Mouse (Mus musculus) thymus, adult 2 months (tissue): Measurements from ENCODE around the gene Grrp1.

Source experiments
- CTCF ChIP-seq: fragments of 200-500 bp; IDR thresholded peaks from 2 replicates; pipeline ENCODE4 v1.5.1; 2012; ENCODE audit warnings: mild to moderate bottlenecking, control low read depth, low read length, moderate library complexity, borderline replicate concordance; ENCODE audit not compliant: control insufficient read depth, poor library complexity, insufficient read depth; ENCODE audit errors: extremely low read depth
- POLR2A ChIP-seq: fragments of 200-500 bp; IDR thresholded peaks from 2 replicates; pipeline ENCODE4 v1.6.1; 2012; ENCODE audit warnings: mild to moderate bottlenecking, low read length, control low read depth, moderate library complexity; ENCODE audit not compliant: control insufficient read depth, poor library complexity, insufficient read depth; ENCODE audit errors: extremely low read depth

GRCm38 (mm10) chr4:134230431-134230830, 23.5 kb downstream of the Grrp1 start:
- no peak for TF ChIP-seq POLR2A
- no peak for TF ChIP-seq CTCF
